Mouse (Mus musculus) stomach, embryonic 15.5 days (tissue): ENCODE measurements at regions not wholly inside any gene's neighbourhood (a gene's known extent, or its start where the extent isn't known, plus 50 kb on each side); places are given as distances from the start of the nearest gene placed in this dataset.

ENCODE experiments used
- ATAC-seq: fragments of 200-750 bp; cut with Nextera tagmentation; 2 replicates; pipeline ENCODE4 v1.8.0; 2017; ENCODE audit warnings: low read depth, moderate number of reproducible peaks, moderate TSS enrichment; ENCODE audit not compliant: insufficient read depth, low FRiP score
- H3K27ac ChIP-seq: fragments of 300-500 bp; sonication (generic); 2 replicates; pipeline ENCODE4 v1.5.1; 2015; ENCODE audit warnings: mild to moderate bottlenecking, inconsistent platforms
- H3K27me3 ChIP-seq: fragments of 300-500 bp; sonication (generic); replicated peaks from 2 replicates; pipeline ENCODE4 v1.6.1; 2015; ENCODE audit warnings: inconsistent platforms
- H3K36me3 ChIP-seq: fragments of 300-500 bp; sonication (generic); 2 replicates; pipeline ENCODE4 v1.6.1; 2015; ENCODE audit warnings: inconsistent platforms
- H3K4me1 ChIP-seq: fragments of 300-500 bp; sonication (generic); 2 replicates; pipeline ENCODE4 v1.6.1; 2015; ENCODE audit warnings: inconsistent platforms
- H3K4me2 ChIP-seq: fragments of 300-500 bp; sonication (generic); 2 replicates; pipeline ENCODE4 v1.6.1; 2015; ENCODE audit warnings: mild to moderate bottlenecking, inconsistent platforms
- H3K4me3 ChIP-seq: fragments of 300-500 bp; sonication (generic); replicated peaks from 2 replicates; pipeline ENCODE4 v1.5.1; 2015; ENCODE audit warnings: inconsistent platforms
- H3K9ac ChIP-seq: fragments of 300-500 bp; sonication (generic); 2 replicates; pipeline ENCODE4 v1.6.1; 2015; ENCODE audit warnings: inconsistent platforms
- H3K9me3 ChIP-seq: fragments of 300-500 bp; sonication (generic); 2 replicates; pipeline ENCODE4 v1.6.1; 2016; ENCODE audit warnings: inconsistent platforms
- WGBS: fragments of 180-500 bp; shearing (Covaris S2); methylation state at CpG from one replicate; pipeline ENCODE4 v1.1.7; 2015; 5-methylcytosine and 5-hydroxymethylcytosine counted together

GRCm38 (mm10) chr3:131771863-131772546 lies 207.4 kb downstream of the Papss1 start:
- no peaks in the 10 kb centered on the region for H3K9me3 ChIP-seq
- 48% methylated on average over 4 of the region's 4 CpGs for WGBS
- H3K27ac ChIP-seq, result no peak overlapping the region
- H3K4me3 ChIP-seq, result no peak overlapping the region
- no peak overlapping the region for H3K9ac ChIP-seq
- H3K27me3 ChIP-seq, result no peaks in the 10 kb centered on the region
- H3K4me2 ChIP-seq, result no peak overlapping the region
- 0 out of 2 replicates have a peak, but pooled peaks cover 3% of the 10 kb centered on the region for H3K4me1 ChIP-seq
- no peaks in the 10 kb centered on the region for H3K36me3 ChIP-seq
- ATAC-seq, result no peak; the same call in 1 of the 2 replicates

- H3K36me3 ChIP-seq, result no peaks in the 10 kb centered on the region
- H3K9ac ChIP-seq, result no peak overlapping the region
- no peaks in the 10 kb centered on the region for H3K27me3 ChIP-seq
- H3K4me1 ChIP-seq, result 0 out of 2 replicates have a peak, but pooled peaks cover 3% of the 10 kb centered on the region
- H3K4me2 ChIP-seq, result no peak overlapping the region
- H3K4me3 ChIP-seq, result no peak overlapping the region
- H3K9me3 ChIP-seq, result no peaks in the 10 kb centered on the region
- 32% methylated on average over 5 of the region's 5 CpGs for WGBS
- no peak overlapping the region for H3K27ac ChIP-seq
- no peak; the same call in 1 of the 2 replicates for ATAC-seq
Observed at GRCm38 (mm10) chr3:131772593-131772992, 208.0 kb downstream of the Papss1 start.

- Histone ChIP-seq H3K27ac (no peak overlapping the region), H3K27me3 (no peaks in the 10 kb centered on the region), H3K4me2 (no peak overlapping the region), H3K9me3 (no peaks in the 10 kb centered on the region), H3K4me1 (0 out of 2 replicates have a peak, but pooled peaks cover 3% of the 10 kb centered on the region), H3K36me3 (no peaks in the 10 kb centered on the region), H3K9ac (no peak overlapping the region), H3K4me3 (no peak overlapping the region)
- no peak for ATAC-seq
- 78% methylated on average over 4 of the region's 4 CpGs for WGBS
Observed at GRCm38 (mm10) chr3:131775431-131775830, 210.9 kb downstream of the Papss1 start.

GRCm38 (mm10) chr3:131776650-131777049 lies 212.1 kb downstream of the Papss1 start:
- H3K4me3 ChIP-seq, result no peak overlapping the region
- H3K27me3 ChIP-seq, result no peaks in the 10 kb centered on the region
- no peak overlapping the region for H3K9ac ChIP-seq
- no peak for ATAC-seq
- H3K9me3 ChIP-seq, result no peaks in the 10 kb centered on the region
- H3K27ac ChIP-seq, result no peak overlapping the region
- H3K4me2 ChIP-seq, result no peak overlapping the region
- 90% methylated on average over 2 of the region's 2 CpGs for WGBS
- H3K36me3 ChIP-seq, result no peaks in the 10 kb centered on the region
- H3K4me1 ChIP-seq, result no peaks in the 10 kb centered on the region

GRCm38 (mm10) chr3:131779803-131780202 lies 215.2 kb downstream of the Papss1 start:
- Histone ChIP-seq H3K36me3 (no peaks in the 10 kb centered on the region), H3K27ac (no peak overlapping the region), H3K4me1 (no peaks in the 10 kb centered on the region), H3K4me3 (no peak overlapping the region), H3K27me3 (no peaks in the 10 kb centered on the region), H3K4me2 (no peak overlapping the region), H3K9me3 (no peaks in the 10 kb centered on the region), H3K9ac (no peak overlapping the region)
- 69% methylated on average over 7 of the region's 7 CpGs for WGBS
- ATAC-seq, result no peak

GRCm38 (mm10) chr3:131785524-131785923 lies 221.0 kb downstream of the Papss1 start:
- Histone ChIP-seq H3K9ac (no peak overlapping the region), H3K4me2 (no peak overlapping the region), H3K36me3 (no peaks in the 10 kb centered on the region), H3K27me3 (no peaks in the 10 kb centered on the region), H3K27ac (no peak overlapping the region), H3K9me3 (no peaks in the 10 kb centered on the region), H3K4me1 (no peaks in the 10 kb centered on the region), H3K4me3 (no peak overlapping the region)
- ATAC-seq, result no peak
- WGBS, result 62% methylated on average over 3 of the region's 3 CpGs

- H3K27ac ChIP-seq, result no peak overlapping the region
- H3K4me1 ChIP-seq, result no peaks in the 10 kb centered on the region
- no peak for ATAC-seq
- 82% methylated on average over 2 of the region's 2 CpGs for WGBS
- no peaks in the 10 kb centered on the region for H3K36me3 ChIP-seq
- H3K27me3 ChIP-seq, result no peaks in the 10 kb centered on the region
- no peak overlapping the region for H3K9ac ChIP-seq
- H3K9me3 ChIP-seq, result no peaks in the 10 kb centered on the region
- H3K4me3 ChIP-seq, result no peak overlapping the region
- no peak overlapping the region for H3K4me2 ChIP-seq
Observed at GRCm38 (mm10) chr3:131788321-131788720, 223.8 kb downstream of the Papss1 start.

GRCm38 (mm10) chr3:131789177-131789576 lies 224.6 kb downstream of the Papss1 start:
- no peak overlapping the region for H3K4me3 ChIP-seq
- ATAC-seq, result no peak
- H3K4me1 ChIP-seq, result no peaks in the 10 kb centered on the region
- H3K36me3 ChIP-seq, result no peaks in the 10 kb centered on the region
- no peak overlapping the region for H3K27ac ChIP-seq
- no peak overlapping the region for H3K9ac ChIP-seq
- H3K4me2 ChIP-seq, result no peak overlapping the region
- H3K27me3 ChIP-seq, result no peaks in the 10 kb centered on the region
- H3K9me3 ChIP-seq, result no peaks in the 10 kb centered on the region

GRCm38 (mm10) chr3:131794056-131794455 lies 229.5 kb downstream of the Papss1 start:
- ATAC-seq, result no peak
- no peaks in the 10 kb centered on the region for H3K36me3 ChIP-seq
- H3K9ac ChIP-seq, result no peak overlapping the region
- no peaks in the 10 kb centered on the region for H3K4me1 ChIP-seq
- no peak overlapping the region for H3K4me3 ChIP-seq
- no peak overlapping the region for H3K4me2 ChIP-seq
- no peaks in the 10 kb centered on the region for H3K27me3 ChIP-seq
- 79% methylated on average over 1 of the region's 1 CpGs for WGBS
- H3K9me3 ChIP-seq, result no peaks in the 10 kb centered on the region
- no peak overlapping the region for H3K27ac ChIP-seq

- 55% methylated on average over 10 of the region's 10 CpGs for WGBS
- Histone ChIP-seq H3K9me3 (no peaks in the 10 kb centered on the region), H3K4me1 (no peaks in the 10 kb centered on the region), H3K4me3 (no peak overlapping the region), H3K27ac (no peak overlapping the region), H3K36me3 (no peaks in the 10 kb centered on the region), H3K27me3 (no peaks in the 10 kb centered on the region), H3K4me2 (no peak overlapping the region), H3K9ac (no peak overlapping the region)
- peak; percentile 47; the same call in 1 of the 2 replicates for ATAC-seq
Observed at GRCm38 (mm10) chr3:131795108-131796005, 230.8 kb downstream of the Papss1 start.

GRCm38 (mm10) chr3:131799774-131800173 lies 235.2 kb downstream of the Papss1 start:
- Histone ChIP-seq H3K27ac (no peak overlapping the region), H3K4me3 (no peak overlapping the region), H3K4me2 (no peak overlapping the region), H3K9ac (no peak overlapping the region), H3K36me3 (no peaks in the 10 kb centered on the region), H3K27me3 (no peaks in the 10 kb centered on the region), H3K9me3 (no peaks in the 10 kb centered on the region), H3K4me1 (no peaks in the 10 kb centered on the region)
- ATAC-seq, result no peak
- WGBS, result 71% methylated on average over 4 of the region's 4 CpGs

- no peak overlapping the region for H3K4me2 ChIP-seq
- H3K27me3 ChIP-seq, result no peaks in the 10 kb centered on the region
- H3K27ac ChIP-seq, result no peak overlapping the region
- ATAC-seq, result no peak
- no peaks in the 10 kb centered on the region for H3K4me1 ChIP-seq
- H3K4me3 ChIP-seq, result no peak overlapping the region
- H3K9ac ChIP-seq, result no peak overlapping the region
- no peaks in the 10 kb centered on the region for H3K36me3 ChIP-seq
- 71% methylated on average over 3 of the region's 3 CpGs for WGBS
- H3K9me3 ChIP-seq, result no peaks in the 10 kb centered on the region
Observed at GRCm38 (mm10) chr3:131801551-131801950, 237.0 kb downstream of the Papss1 start.
